Mouse (Mus musculus): ENCODE measurements around the gene Doc2a.

GRCm38 (mm10) chr7:126881040-126881439 is 33.8 kb downstream of the Doc2a start:
- no peak for TF ChIP-seq EP300 (optimal IDR thresholded peaks at IDR 0.05)
- TF ChIP-seq CTCF (IDR thresholded peaks at IDR 0.05; ENCODE audit: low read depth): no peak
